Mouse (Mus musculus): ENCODE measurements around the gene Vcl. TPM values are rescaled to one million over a fixed set of nuclear protein-coding genes. Genes with fewer than 3 reads are reported as not detected.

Gene Vcl
- polyA plus RNA-seq, 1 experiment, result 23.9 TPM

DNA sequence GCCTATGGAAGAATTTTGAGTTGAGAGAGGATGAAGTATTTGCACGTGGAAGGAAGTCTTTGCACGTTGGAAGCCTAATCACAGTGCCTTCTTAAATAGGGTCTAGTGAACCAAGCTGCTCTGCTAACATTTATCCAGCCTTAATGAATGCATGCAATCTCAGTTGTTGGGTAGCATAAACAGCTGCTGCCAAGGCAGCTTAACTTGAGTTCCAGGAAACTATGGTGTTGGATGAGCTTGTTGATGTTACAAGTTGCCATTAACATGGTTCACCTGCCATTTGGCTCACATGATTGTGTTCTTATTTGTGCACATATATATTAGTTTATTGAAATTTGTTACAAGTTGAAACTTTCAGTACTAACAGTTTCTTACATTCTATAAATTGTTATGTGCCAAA lies 29.8 kb downstream of the Vcl start:
- WGBS, result 76% methylated on average over 2 of the region's 2 CpGs
- Histone ChIP-seq H3K27me3 (ENCODE audit: control insufficient read depth, insufficient read depth, low read length) (no peaks in the 10 kb centered on the region), H3K4me1 (ENCODE audit: control insufficient read depth, insufficient read depth, low read length) (no peaks in the 10 kb centered on the region; the same call in 1 of the 2 replicates), H3K27ac (ENCODE audit: insufficient read depth, low read length) (no peak overlapping the region), H3K4me3 (replicated peaks; ENCODE audit: insufficient read depth, low read depth, low read length) (no peak overlapping the region)
- TF ChIP-seq CTCF (IDR thresholded peaks at IDR 0.05; ENCODE audit: borderline replicate concordance, insufficient read depth, low read depth, low read length) (no peak), POLR2A (IDR thresholded peaks at IDR 0.05; ENCODE audit: borderline replicate concordance, insufficient read depth, low read length) (no peak)
- DNase-seq, result no peak

DNA sequence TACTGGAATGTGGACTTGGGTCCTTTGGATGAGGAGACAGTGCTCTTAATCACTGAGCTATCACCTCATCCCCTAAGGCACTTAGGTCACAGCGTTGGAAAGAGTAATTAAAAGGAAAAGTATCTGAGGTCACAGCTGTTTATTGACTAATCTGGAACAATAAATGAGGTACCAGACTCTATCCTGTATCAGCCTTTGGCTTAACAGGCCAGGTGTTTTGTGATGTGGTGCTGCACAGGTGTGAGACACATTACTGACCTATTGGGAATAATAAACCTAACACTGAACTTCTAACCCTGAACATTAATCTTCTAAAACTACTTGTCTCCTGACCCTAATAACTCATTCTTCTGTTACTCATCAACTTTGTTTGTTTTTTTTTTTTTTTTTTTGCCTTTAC lies 33.3 kb downstream of the Vcl start:
- H3K27ac ChIP-seq (ENCODE audit: insufficient read depth, low read length), result no peak overlapping the region
- 91% methylated on average over 1 of the region's 1 CpGs for WGBS
- no peaks in the 10 kb centered on the region for H3K4me1 ChIP-seq (ENCODE audit: control insufficient read depth, insufficient read depth, low read length)
- no peaks in the 10 kb centered on the region for H3K27me3 ChIP-seq (ENCODE audit: control insufficient read depth, insufficient read depth, low read length)
- no peak overlapping the region for H3K4me3 ChIP-seq (replicated peaks; ENCODE audit: insufficient read depth, low read depth, low read length)
- no peak for DNase-seq
- TF ChIP-seq CTCF (IDR thresholded peaks at IDR 0.05; ENCODE audit: borderline replicate concordance, insufficient read depth, low read depth, low read length), result no peak
- TF ChIP-seq POLR2A (IDR thresholded peaks at IDR 0.05; ENCODE audit: borderline replicate concordance, insufficient read depth, low read length), result no peak

GRCm38 (mm10) chr14:20962906-20963305 lies 33.7 kb downstream of the Vcl start:
- no peak overlapping the region for H3K27ac ChIP-seq (ENCODE audit: insufficient read depth, low read length)
- H3K4me3 ChIP-seq (replicated peaks; ENCODE audit: insufficient read depth, low read depth, low read length), result no peak overlapping the region
- H3K27me3 ChIP-seq (ENCODE audit: control insufficient read depth, insufficient read depth, low read length), result no peaks in the 10 kb centered on the region
- H3K4me1 ChIP-seq (ENCODE audit: control insufficient read depth, insufficient read depth, low read length), result no peaks in the 10 kb centered on the region
- DNase-seq, result no peak
- 100% methylated on average over 1 of the region's 1 CpGs for WGBS
- TF ChIP-seq POLR2A (IDR thresholded peaks at IDR 0.05; ENCODE audit: borderline replicate concordance, insufficient read depth, low read length), result no peak

- Histone ChIP-seq H3K4me1 (ENCODE audit: control insufficient read depth, insufficient read depth, low read length) (no peaks in the 10 kb centered on the region), H3K27ac (ENCODE audit: insufficient read depth, low read length) (no peak overlapping the region), H3K4me3 (replicated peaks; ENCODE audit: insufficient read depth, low read depth, low read length) (no peak overlapping the region), H3K27me3 (ENCODE audit: control insufficient read depth, insufficient read depth, low read length) (no peaks in the 10 kb centered on the region)
- DNase-seq, result no peak
- WGBS, result 95% methylated on average over 4 of the region's 4 CpGs
- TF ChIP-seq POLR2A (IDR thresholded peaks at IDR 0.05; ENCODE audit: borderline replicate concordance, insufficient read depth, low read length), result no peak
- TF ChIP-seq CTCF (IDR thresholded peaks at IDR 0.05; ENCODE audit: borderline replicate concordance, insufficient read depth, low read depth, low read length), result no peak
These were observed 34.7 kb downstream of the Vcl start for GRCm38 (mm10) chr14:20963863-20964262.

DNA sequence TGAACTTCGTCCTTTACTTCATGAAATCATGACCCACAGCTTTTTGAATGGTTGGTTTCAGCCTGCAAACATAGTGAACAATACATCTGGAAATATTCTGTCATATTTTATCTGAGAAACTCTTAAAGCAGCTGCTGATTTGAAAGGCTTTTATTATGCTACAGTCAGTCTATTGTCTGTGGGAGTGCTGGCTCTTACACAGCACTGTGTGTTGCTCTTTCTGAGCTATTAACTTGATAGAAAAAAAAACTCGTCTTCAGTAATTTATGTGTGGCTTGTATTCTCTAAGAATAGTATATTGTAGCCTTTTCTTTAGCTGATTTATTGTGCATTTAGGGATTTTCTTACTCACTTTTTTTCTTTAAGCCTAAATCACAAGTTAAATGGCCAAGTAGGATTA lies 35.1 kb downstream of the Vcl start:
- 51% methylated on average over 2 of the region's 2 CpGs for WGBS
- TF ChIP-seq POLR2A (IDR thresholded peaks at IDR 0.05; ENCODE audit: borderline replicate concordance, insufficient read depth, low read length), result no peak
- TF ChIP-seq CTCF (IDR thresholded peaks at IDR 0.05; ENCODE audit: borderline replicate concordance, insufficient read depth, low read depth, low read length), result no peak
- no peak overlapping the region for H3K27ac ChIP-seq (ENCODE audit: insufficient read depth, low read length)

DNA sequence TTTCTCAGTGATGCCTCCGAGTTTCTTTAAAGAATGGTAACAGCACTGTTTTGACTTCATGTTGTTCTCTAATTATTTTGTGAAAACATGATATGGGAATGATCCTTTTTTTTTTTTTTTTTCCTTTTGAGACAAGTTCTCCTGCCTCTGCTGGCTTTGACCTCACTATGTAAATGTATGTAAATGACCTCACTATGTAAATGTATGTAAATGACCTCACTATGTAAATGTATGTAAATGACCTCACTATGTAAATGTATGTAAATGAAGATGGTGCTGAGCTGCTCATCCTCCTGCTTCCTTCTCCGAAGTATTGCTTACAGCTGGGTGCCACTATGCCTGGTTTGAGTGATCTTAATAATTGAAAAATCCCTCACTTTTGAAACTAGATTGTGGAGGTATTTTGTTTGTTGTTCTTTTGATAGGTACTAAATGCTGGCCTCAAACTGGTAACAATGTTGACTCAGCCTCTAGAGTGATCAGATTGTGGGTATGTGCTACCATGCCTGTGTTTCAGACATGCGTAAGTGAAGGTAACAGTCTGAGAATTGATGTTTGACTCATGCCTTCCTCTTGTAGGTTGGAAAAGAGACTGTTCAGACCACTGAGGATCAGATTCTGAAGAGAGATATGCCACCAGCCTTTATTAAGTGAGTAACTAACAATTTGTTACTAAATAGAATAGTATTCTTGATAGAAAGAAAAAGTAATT lies 37.9 kb downstream of the Vcl start:
- Histone ChIP-seq H3K4me1 (ENCODE audit: control insufficient read depth, insufficient read depth, low read length) (peaks cover 3% of the 10 kb centered on the region; the same call in 1 of the 2 replicates), H3K4me3 (replicated peaks; ENCODE audit: insufficient read depth, low read depth, low read length) (no peak overlapping the region), H3K27me3 (ENCODE audit: control insufficient read depth, insufficient read depth, low read length) (no peaks in the 10 kb centered on the region), H3K27ac (ENCODE audit: insufficient read depth, low read length) (no peak overlapping the region)
- DNase-seq, result no peak
- TF ChIP-seq POLR2A (IDR thresholded peaks at IDR 0.05; ENCODE audit: borderline replicate concordance, insufficient read depth, low read length) (no peak), CTCF (IDR thresholded peaks at IDR 0.05; ENCODE audit: borderline replicate concordance, insufficient read depth, low read depth, low read length) (no peak)
- WGBS, result 80% methylated on average over 3 of the region's 3 CpGs

More for the DNA sequence above, 35.1 kb downstream of the Vcl start:
- Histone ChIP-seq H3K27me3 (ENCODE audit: control insufficient read depth, insufficient read depth, low read length) (no peaks in the 10 kb centered on the region), H3K4me1 (ENCODE audit: control insufficient read depth, insufficient read depth, low read length) (no peaks in the 10 kb centered on the region), H3K4me3 (replicated peaks; ENCODE audit: insufficient read depth, low read depth, low read length) (no peak overlapping the region)
- no peak for DNase-seq

GRCm38 (mm10) chr14:20969066-20969465 lies 39.9 kb downstream of the Vcl start:
- no peak for DNase-seq
- Histone ChIP-seq H3K4me3 (replicated peaks; ENCODE audit: insufficient read depth, low read depth, low read length) (no peak overlapping the region), H3K27ac (ENCODE audit: insufficient read depth, low read length) (no peak overlapping the region), H3K4me1 (ENCODE audit: control insufficient read depth, insufficient read depth, low read length) (peaks cover 3% of the 10 kb centered on the region; the same call in 1 of the 2 replicates), H3K27me3 (ENCODE audit: control insufficient read depth, insufficient read depth, low read length) (no peaks in the 10 kb centered on the region)
- 88% methylated on average over 1 of the region's 1 CpGs for WGBS
- TF ChIP-seq POLR2A (IDR thresholded peaks at IDR 0.05; ENCODE audit: borderline replicate concordance, insufficient read depth, low read length) (no peak), CTCF (IDR thresholded peaks at IDR 0.05; ENCODE audit: borderline replicate concordance, insufficient read depth, low read depth, low read length) (no peak)

DNA sequence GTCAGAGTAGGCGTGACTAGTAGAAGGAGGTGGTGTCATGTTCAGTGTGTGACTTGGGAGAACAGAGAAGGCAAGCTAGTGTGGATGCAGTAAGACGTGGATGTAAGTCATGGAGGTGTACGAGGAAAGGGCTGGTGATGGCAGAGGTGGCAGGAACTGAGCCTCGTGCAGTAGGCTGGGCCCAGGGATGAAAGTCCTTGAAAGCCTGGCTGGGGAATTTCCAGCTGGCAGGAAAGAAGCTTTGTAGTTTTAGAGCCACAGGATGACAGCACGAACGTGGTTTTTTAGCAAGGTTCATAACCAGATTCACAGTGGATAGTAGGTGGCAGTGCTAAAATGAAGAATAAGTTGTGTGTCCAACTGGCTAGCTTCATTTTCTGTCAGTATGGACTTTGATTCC lies 41.2 kb downstream of the Vcl start:
- Histone ChIP-seq H3K4me1 (ENCODE audit: control insufficient read depth, insufficient read depth, low read length) (peaks cover 3% of the 10 kb centered on the region; the same call in 1 of the 2 replicates), H3K4me3 (replicated peaks; ENCODE audit: insufficient read depth, low read depth, low read length) (no peak overlapping the region), H3K27me3 (ENCODE audit: control insufficient read depth, insufficient read depth, low read length) (no peaks in the 10 kb centered on the region), H3K27ac (ENCODE audit: insufficient read depth, low read length) (no peak overlapping the region)
- DNase-seq, result no peak
- TF ChIP-seq POLR2A (IDR thresholded peaks at IDR 0.05; ENCODE audit: borderline replicate concordance, insufficient read depth, low read length) (no peak), CTCF (IDR thresholded peaks at IDR 0.05; ENCODE audit: borderline replicate concordance, insufficient read depth, low read depth, low read length) (no peak)
- 53% methylated on average over 6 of the region's 6 CpGs for WGBS

Measured in cerebellum, adult 2 months (tissue).